Mouse (Mus musculus) heart, embryonic 14.5 days (tissue): ENCODE data around the gene Srl. TPM values are rescaled to one million over a fixed set of nuclear protein-coding genes. Genes with fewer than 3 reads are reported as not detected.

Experiments
- ATAC-seq: fragments of 200-750 bp; cut with Nextera tagmentation; 2 replicates; pipeline ENCODE4 v1.8.0; 2017; ENCODE audit warnings: low read depth, moderate TSS enrichment; ENCODE audit not compliant: insufficient number of reproducible peaks, insufficient read depth, low FRiP score
- H3K27ac ChIP-seq, 2 experiments: fragments of 200-500 bp in 1 of 2; fragments of 300-500 bp in 1 of 2; sonication (generic) in 1 of 2; replicated peaks in 1 of 2; 2 replicates each; pipeline ENCODE4 v1.5.1; 2012 to 2014; ENCODE audit warnings: low read depth in 2 of 2, low read length in 2 of 2, control low read depth in 1 of 2, mild to moderate bottlenecking in 1 of 2, mixed read lengths in 1 of 2; ENCODE audit not compliant: control insufficient read depth in 1 of 2, insufficient read depth in 1 of 2
- H3K27me3 ChIP-seq: fragments of 300-500 bp; sonication (generic); 2 replicates; pipeline ENCODE4 v1.6.1; 2014; ENCODE audit warnings: mild to moderate bottlenecking, low read length, control low read depth; ENCODE audit not compliant: control insufficient read depth, insufficient read depth
- H3K36me3 ChIP-seq: fragments of 300-500 bp; sonication (generic); 2 replicates; pipeline ENCODE4 v1.6.1; 2014; ENCODE audit warnings: mild to moderate bottlenecking, control low read depth, low read length, mixed read lengths; ENCODE audit not compliant: control insufficient read depth, insufficient read depth
- H3K4me1 ChIP-seq, 2 experiments: fragments of 200-500 bp in 1 of 2; fragments of 300-500 bp in 1 of 2; sonication (generic) in 1 of 2; 2 replicates each; pipeline ENCODE4 v1.6.1; 2012 to 2014; ENCODE audit warnings: low read length in 2 of 2, control low read depth in 1 of 2, mixed read lengths in 1 of 2; ENCODE audit not compliant: control insufficient read depth in 2 of 2, insufficient read depth in 2 of 2
- H3K4me2 ChIP-seq: fragments of 300-500 bp; sonication (generic); 2 replicates; pipeline ENCODE4 v1.6.1; 2014; ENCODE audit warnings: mild to moderate bottlenecking, low read length
- H3K4me3 ChIP-seq, 2 experiments: fragments of 200-500 bp in 1 of 2; fragments of 300-500 bp in 1 of 2; sonication (generic) in 1 of 2; 2 replicates each; pipeline ENCODE4 v1.5.1; 2012 to 2014; ENCODE audit warnings: low read length in 2 of 2, mild to moderate bottlenecking in 2 of 2, control low read depth in 1 of 2, low read depth in 1 of 2, moderate library complexity in 1 of 2; ENCODE audit not compliant: control insufficient read depth in 1 of 2, insufficient read depth in 1 of 2
- H3K9ac ChIP-seq: fragments of 300-500 bp; sonication (generic); 2 replicates; pipeline ENCODE4 v1.6.1; 2014; ENCODE audit warnings: mild to moderate bottlenecking, low read length
- H3K9me3 ChIP-seq: fragments of 300-500 bp; sonication (generic); 2 replicates; pipeline ENCODE4 v1.6.1; 2016; ENCODE audit warnings: low read length, control low read depth; ENCODE audit not compliant: control insufficient read depth
- WGBS: fragments of 180-500 bp; shearing (Covaris S2); extraction: QIAGEN DNeasy Blood & Tissue Kit; methylation state at CpG from one replicate; pipeline ENCODE4 v1.1.7; 2014; 5-methylcytosine and 5-hydroxymethylcytosine counted together
- polyA plus RNA-seq: library from polyadenylated mRNA; unstranded; fragments of >200 nt; fragmentation: Nextera tagmentation; extraction: Ambion mirVana; gene quantifications from 2 replicates; pipeline ENCODE4 v1.2.1, GENCODE M21; 2014

The Srl gene
- polyA plus RNA-seq, 1 experiment from 2014 or later = 259 TPM

GRCm38 (mm10) chr16:4469599-4470352 is 71.8 kb downstream of the Srl start:
- Histone ChIP-seq H3K4me3 (no peak overlapping the region), H3K4me2 (no peak overlapping the region), H3K4me1 (peaks cover 2 to 5% of the 10 kb centered on the region in 2 experiments; a peak in 2 of 4 replicates), H3K9me3 (no peaks in the 10 kb centered on the region), H3K36me3 (no peaks in the 10 kb centered on the region), H3K27me3 (no peaks in the 10 kb centered on the region), H3K9ac (no peak overlapping the region), H3K27ac (no peak overlapping the region)
- ATAC-seq = no peak
- WGBS = 43% methylated on average over 10 of the region's 10 CpGs

DNA sequence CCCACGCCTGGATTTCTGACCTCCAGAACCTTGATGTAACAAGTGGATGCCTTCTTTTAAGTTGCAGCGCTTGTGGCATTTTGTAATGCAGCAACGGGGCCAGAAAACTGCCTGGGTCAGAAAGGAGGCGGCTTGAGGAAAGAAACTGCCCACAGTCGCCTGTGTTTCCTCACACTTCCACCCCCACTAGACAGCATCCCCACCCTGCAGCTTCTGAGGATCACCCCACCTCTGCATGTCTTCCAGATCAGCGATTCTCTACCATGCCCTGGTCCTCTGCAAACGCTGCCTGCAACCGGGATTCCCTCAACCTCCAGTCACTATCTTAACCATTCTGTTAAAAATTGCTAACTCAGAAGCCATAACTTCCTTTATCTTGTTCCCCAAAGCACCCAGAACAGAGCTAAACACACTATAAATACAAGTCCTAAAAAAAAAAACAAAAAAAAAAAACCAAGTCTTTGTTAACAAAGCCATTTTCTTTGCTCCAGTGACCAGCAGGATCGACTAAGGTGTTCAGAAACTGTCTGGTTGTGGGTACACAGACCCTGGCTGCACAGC is 77.0 kb downstream of the Srl start:
- Histone ChIP-seq H3K9me3 (no peaks in the 10 kb centered on the region), H3K4me1 (no peaks in the 10 kb centered on the region), H3K9ac (no peak overlapping the region), H3K27me3 (no peaks in the 10 kb centered on the region), H3K4me2 (no peak overlapping the region), H3K36me3 (no peaks in the 10 kb centered on the region), H3K4me3 (no peak overlapping the region), H3K27ac (no peak overlapping the region)
- ATAC-seq = no peak
- WGBS = 72% methylated on average over 9 of the region's 9 CpGs

GRCm38 (mm10) chr16:4457927-4458326 is 83.7 kb downstream of the Srl start:
- no peak overlapping the region for H3K27ac ChIP-seq
- no peaks in the 10 kb centered on the region for H3K36me3 ChIP-seq
- no peaks in the 10 kb centered on the region for H3K27me3 ChIP-seq
- ATAC-seq = no peak
- no peak overlapping the region for H3K9ac ChIP-seq
- H3K4me1 ChIP-seq = no peaks in the 10 kb centered on the region
- H3K4me2 ChIP-seq = no peak overlapping the region
- H3K4me3 ChIP-seq = no peak overlapping the region
- 76% methylated on average over 3 of the region's 3 CpGs for WGBS
- no peaks in the 10 kb centered on the region for H3K9me3 ChIP-seq

DNA sequence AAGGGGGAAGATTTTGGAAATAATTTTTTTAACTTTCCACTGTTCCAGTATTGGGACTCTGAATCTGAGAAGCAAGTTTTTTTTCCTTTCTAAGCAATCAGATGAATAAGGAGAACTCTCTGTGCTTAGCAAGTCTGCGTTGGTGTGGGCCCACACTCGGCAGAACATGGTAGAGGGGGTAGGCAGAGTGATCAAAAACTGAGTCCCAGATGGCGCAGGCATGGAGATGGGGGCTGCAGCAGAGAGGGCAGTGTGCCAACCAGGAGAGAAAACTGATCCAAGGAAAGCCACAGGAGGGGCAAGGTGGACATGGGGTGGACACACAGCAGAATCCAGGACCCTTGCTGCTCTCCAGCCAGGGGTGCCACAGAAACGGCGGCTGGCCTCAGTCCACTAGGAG is 85.2 kb downstream of the Srl start:
- H3K27ac ChIP-seq = no peak overlapping the region
- H3K27me3 ChIP-seq = no peaks in the 10 kb centered on the region
- no peaks in the 10 kb centered on the region for H3K9me3 ChIP-seq
- no peaks in the 10 kb centered on the region for H3K4me1 ChIP-seq
- WGBS = 87% methylated on average over 5 of the region's 5 CpGs
- H3K9ac ChIP-seq = no peak overlapping the region
- no peak overlapping the region for H3K4me3 ChIP-seq
- ATAC-seq = no peak
- H3K36me3 ChIP-seq = no peaks in the 10 kb centered on the region
- no peak overlapping the region for H3K4me2 ChIP-seq

GRCm38 (mm10) chr16:4455693-4456092 is 85.9 kb downstream of the Srl start:
- no peak overlapping the region for H3K27ac ChIP-seq
- no peak overlapping the region for H3K4me3 ChIP-seq
- H3K4me2 ChIP-seq = no peak overlapping the region
- no peak for ATAC-seq
- H3K9ac ChIP-seq = no peak overlapping the region
- H3K4me1 ChIP-seq = no peaks in the 10 kb centered on the region
- no peaks in the 10 kb centered on the region for H3K9me3 ChIP-seq
- H3K27me3 ChIP-seq = no peaks in the 10 kb centered on the region
- 76% methylated on average over 4 of the region's 4 CpGs for WGBS
- H3K36me3 ChIP-seq = no peaks in the 10 kb centered on the region

GRCm38 (mm10) chr16:4454563-4454962 is 87.1 kb downstream of the Srl start:
- H3K27ac ChIP-seq = no peak overlapping the region
- H3K9ac ChIP-seq = no peak overlapping the region
- ATAC-seq = no peak
- no peak overlapping the region for H3K4me3 ChIP-seq
- H3K36me3 ChIP-seq = no peaks in the 10 kb centered on the region
- H3K4me1 ChIP-seq = no peaks in the 10 kb centered on the region
- 77% methylated on average over 7 of the region's 7 CpGs for WGBS
- no peaks in the 10 kb centered on the region for H3K9me3 ChIP-seq
- H3K4me2 ChIP-seq = no peak overlapping the region
- no peaks in the 10 kb centered on the region for H3K27me3 ChIP-seq

DNA sequence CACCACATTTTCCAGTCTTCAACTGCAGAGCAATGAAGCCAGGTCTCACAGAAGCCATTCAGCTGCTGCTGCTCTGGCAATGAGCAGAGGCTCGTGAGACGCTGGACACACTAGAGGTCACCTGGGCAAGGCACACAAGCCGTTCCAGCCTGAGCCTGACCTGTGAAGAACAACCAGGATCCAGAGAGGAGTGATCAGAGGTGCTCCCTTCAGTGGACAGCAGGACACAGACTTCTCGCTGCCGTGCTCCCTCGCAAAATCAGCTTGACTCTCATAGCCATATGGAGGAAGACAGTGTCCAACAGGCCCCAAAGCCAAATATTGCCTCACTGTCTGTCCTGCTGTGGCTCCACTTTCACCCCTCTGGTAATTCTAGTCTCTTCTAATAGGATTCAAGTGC is 92.2 kb downstream of the Srl start:
- no peak overlapping the region for H3K9ac ChIP-seq
- 81% methylated on average over 6 of the region's 6 CpGs for whole genome bisulfite sequencing
- no peak overlapping the region for H3K4me2 ChIP-seq
- H3K4me1 ChIP-seq = no peaks in the 10 kb centered on the region
- H3K36me3 ChIP-seq = no peaks in the 10 kb centered on the region
- no peak overlapping the region for H3K27ac ChIP-seq
- H3K9me3 ChIP-seq = no peaks in the 10 kb centered on the region
- no peak for ATAC-seq
- no peaks in the 10 kb centered on the region for H3K27me3 ChIP-seq
- H3K4me3 ChIP-seq = no peak overlapping the region

DNA sequence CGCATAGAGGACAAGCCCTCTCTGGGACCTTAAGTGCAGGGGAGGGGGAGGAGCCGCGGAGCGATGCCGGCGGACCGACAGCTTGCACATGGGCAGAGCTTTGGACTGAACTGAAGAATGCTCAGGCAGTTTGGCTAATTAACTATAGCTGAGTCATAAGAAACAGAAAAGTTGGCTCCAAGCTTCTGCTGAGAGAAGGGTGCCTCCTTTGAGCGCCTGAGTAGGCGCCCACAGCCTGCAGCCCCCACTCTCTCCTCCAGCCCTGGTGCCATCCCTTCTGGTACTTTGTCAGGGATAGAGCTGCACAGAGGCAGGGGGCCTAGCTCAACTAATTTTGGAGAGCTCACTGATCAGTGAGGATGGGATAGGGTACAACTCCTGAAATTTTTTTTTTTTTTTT is 93.4 kb downstream of the Srl start:
- 38% methylated on average over 9 of the region's 9 CpGs for WGBS
- ATAC-seq = no peak

More for the DNA sequence above, 93.4 kb downstream of the Srl start:
- no peak overlapping the region for H3K27ac ChIP-seq
- H3K4me2 ChIP-seq = no peak overlapping the region
- no peaks in the 10 kb centered on the region for H3K9me3 ChIP-seq
- H3K27me3 ChIP-seq = no peaks in the 10 kb centered on the region
- H3K4me3 ChIP-seq = no peak overlapping the region
- H3K9ac ChIP-seq = no peak overlapping the region
- H3K4me1 ChIP-seq = no peaks in the 10 kb centered on the region
- H3K36me3 ChIP-seq = no peaks in the 10 kb centered on the region
